In the genomic region with DNA sequence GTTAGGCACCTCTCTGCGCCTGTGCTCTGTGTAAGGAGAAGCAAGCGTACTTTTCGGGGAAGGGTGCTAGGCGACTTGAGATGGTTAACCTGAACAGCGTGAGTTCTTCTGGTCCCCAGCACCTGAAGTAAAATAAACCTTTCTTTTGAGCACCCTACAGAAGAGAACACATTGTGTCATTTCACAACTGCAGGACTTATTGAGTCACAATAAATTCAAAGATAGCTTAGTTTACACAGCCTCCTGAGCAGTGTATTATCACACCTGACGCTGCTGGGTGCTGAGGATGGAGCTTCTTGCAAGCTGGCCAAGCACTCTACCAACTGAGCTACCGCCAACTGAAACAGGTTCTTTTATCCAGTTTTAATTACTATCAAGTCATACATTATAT, we compare ENCODE assay signal across 8 mouse cellular contexts. TPM values are rescaled to one million over a fixed set of nuclear protein-coding genes. Genes with fewer than 3 reads are reported as not detected.
DNase-seq lines count a peak whose midpoint lies in the region; ATAC-seq and TF ChIP-seq lines count a peak whose summit lies in the region.

No protein-coding gene starts in this region.

- H3K4me3 ChIP-seq in kidney, embryonic 15.5 days (replicated peaks), result peak overlapping the region; percentile 88
- H3K4me3 ChIP-seq in embryonic facial prominence, embryonic 11.5 days (ENCODE audit: low read depth, low read length), result peak overlapping the region; percentile 68; the same call in 1 of the 2 replicates
- peak overlapping the region; percentile 97 for H3K4me3 ChIP-seq in hindbrain, postnatal 0 days (ENCODE audit: low read length)
- H3K4me3 ChIP-seq in midbrain, embryonic 16.5 days (ENCODE audit: low read depth, low read length), result peak overlapping the region; percentile 95

- no peaks in the 10 kb centered on the region for H3K27me3 ChIP-seq in kidney, embryonic 15.5 days
- no peaks in the 10 kb centered on the region for H3K27me3 ChIP-seq in embryonic facial prominence, embryonic 11.5 days (ENCODE audit: control insufficient read depth, insufficient read depth, low read length)
- no peaks in the 10 kb centered on the region for H3K27me3 ChIP-seq in hindbrain, postnatal 0 days (ENCODE audit: insufficient read depth, low read length)
- H3K27me3 ChIP-seq in midbrain, embryonic 16.5 days (ENCODE audit: control insufficient read depth, insufficient read depth, low read depth, low read length), result no peaks in the 10 kb centered on the region

- WGBS in kidney, embryonic 15.5 days, result 24% methylated on average over 7 of the region's 7 CpGs
- 26% methylated on average over 7 of the region's 7 CpGs for WGBS in embryonic facial prominence, embryonic 11.5 days
- 22% methylated on average over 7 of the region's 7 CpGs for WGBS in hindbrain, postnatal 0 days
- WGBS in midbrain, embryonic 16.5 days, result 24% methylated on average over 7 of the region's 7 CpGs

- TF ChIP-seq CTCF in hindbrain, postnatal 0 days (IDR thresholded peaks at IDR 0.05; ENCODE audit: low read depth), result no peak

- H3K9ac ChIP-seq in kidney, embryonic 15.5 days, result peak overlapping the region; percentile 88
- H3K9ac ChIP-seq in embryonic facial prominence, embryonic 11.5 days (replicated peaks; ENCODE audit: low read length), result peak overlapping the region; percentile 40
- peak overlapping the region; percentile 96; the same call in 1 of the 2 replicates for H3K9ac ChIP-seq in hindbrain, postnatal 0 days (replicated peaks; ENCODE audit: low read length)
- peak overlapping the region; percentile 94 for H3K9ac ChIP-seq in midbrain, embryonic 16.5 days (ENCODE audit: low read depth, low read length)

- no peaks in the 10 kb centered on the region for H3K9me3 ChIP-seq in kidney, embryonic 15.5 days (replicated peaks)
- H3K9me3 ChIP-seq in embryonic facial prominence, embryonic 11.5 days (replicated peaks; ENCODE audit: control insufficient read depth, low read length), result no peaks in the 10 kb centered on the region
- H3K9me3 ChIP-seq in hindbrain, postnatal 0 days (ENCODE audit: low read length), result no peaks in the 10 kb centered on the region
- no peaks in the 10 kb centered on the region for H3K9me3 ChIP-seq in midbrain, embryonic 16.5 days (replicated peaks; ENCODE audit: control insufficient read depth, low read length, poor library complexity, severe bottlenecking)

- H3K4me2 ChIP-seq in kidney, embryonic 15.5 days, result peak overlapping the region; percentile 71
- H3K4me2 ChIP-seq in embryonic facial prominence, embryonic 11.5 days (ENCODE audit: low read depth, low read length), result peak overlapping the region; percentile 14; the same call in 1 of the 2 replicates
- H3K4me2 ChIP-seq in hindbrain, postnatal 0 days (ENCODE audit: low read depth, low read length), result peak overlapping the region; percentile 91
- H3K4me2 ChIP-seq in midbrain, embryonic 16.5 days (ENCODE audit: low read length), result peak overlapping the region; percentile 65

- peak; percentile 27; the same call in 1 of the 2 replicates for ATAC-seq in kidney, embryonic 15.5 days (replicated peaks; ENCODE audit: low FRiP score)
- peak; percentile 49 for ATAC-seq in embryonic facial prominence, embryonic 11.5 days (replicated peaks; ENCODE audit: insufficient number of reproducible peaks, low FRiP score, low TSS enrichment, low read depth)
- ATAC-seq in hindbrain, postnatal 0 days, result no peak
- no peak; the same call in 1 of the 2 replicates for ATAC-seq in midbrain, embryonic 16.5 days

- peaks cover 25% of the 10 kb centered on the region for H3K4me1 ChIP-seq in kidney, embryonic 15.5 days
- H3K4me1 ChIP-seq in embryonic facial prominence, embryonic 11.5 days (ENCODE audit: control insufficient read depth, insufficient read depth, low read length), result no peaks in the 10 kb centered on the region
- 0 out of 2 replicates have a peak, but pooled peaks cover 15% of the 10 kb centered on the region for H3K4me1 ChIP-seq in hindbrain, postnatal 0 days (ENCODE audit: insufficient read depth, low read length)
- H3K4me1 ChIP-seq in midbrain, embryonic 16.5 days (ENCODE audit: control insufficient read depth, insufficient read depth, low read length), result peaks cover 22% of the 10 kb centered on the region

- H3K36me3 ChIP-seq in kidney, embryonic 15.5 days, result peaks cover 23% of the 10 kb centered on the region
- H3K36me3 ChIP-seq in embryonic facial prominence, embryonic 11.5 days (replicated peaks; ENCODE audit: control insufficient read depth, insufficient read depth, low read depth, low read length), result peaks cover 4% of the 10 kb centered on the region
- peaks cover 11% of the 10 kb centered on the region; the same call in 1 of the 2 replicates for H3K36me3 ChIP-seq in hindbrain, postnatal 0 days (ENCODE audit: insufficient read depth, low read length)
- peaks cover 9% of the 10 kb centered on the region for H3K36me3 ChIP-seq in midbrain, embryonic 16.5 days (ENCODE audit: control insufficient read depth, insufficient read depth, low read length)

- no peak for DNase-seq in kidney, adult 8-10 months
- no peak for DNase-seq in embryonic facial prominence, embryonic 11.5 days (ENCODE audit: low spot score)
- DNase-seq in hindbrain, postnatal 0 days (ENCODE audit: low spot score), result no peak
- no peak for DNase-seq in ovary, postnatal 10 days (ENCODE audit: low spot score)
- DNase-seq in urinary bladder, postnatal 25 days (ENCODE audit: low spot score), result no peak
- DNase-seq in adrenal gland, postnatal 4 days (ENCODE audit: low spot score in 2 of 2), result no peak

- peak overlapping the region; percentile 49 for H3K27ac ChIP-seq in kidney, embryonic 15.5 days
- H3K27ac ChIP-seq in embryonic facial prominence, embryonic 11.5 days (replicated peaks; ENCODE audit: low read depth, low read length), result 0 out of 2 replicates have a peak overlapping the region, but pooled peaks have one; percentile 0
- peak overlapping the region; percentile 84 for H3K27ac ChIP-seq in hindbrain, postnatal 0 days
- H3K27ac ChIP-seq in midbrain, embryonic 16.5 days (ENCODE audit: low read length), result peak overlapping the region; percentile 81

RNA-seq across cellular contexts. Expression of gene Tmed4, which starts 0.4 kb away (rescaled TPM):
- polyA plus RNA-seq in kidney, embryonic 15.5 days (2015; fragmentation: Nextera tagmentation; extraction: Ambion mirVana), result 130 and 133 TPM in 2 replicates
- 131 and 135 TPM in 2 replicates for polyA plus RNA-seq in embryonic facial prominence, embryonic 11.5 days (2014; fragmentation: Nextera tagmentation; extraction: Ambion mirVana)
- total RNA-seq in hindbrain, postnatal 0 days (2014; rRNA removed), result 82.0 and 95.4 TPM in 2 replicates
- polyA plus RNA-seq in hindbrain, postnatal 0 days (2015; fragmentation: Nextera tagmentation; extraction: Ambion mirVana), result 103 and 114 TPM in 2 replicates
- polyA plus RNA-seq in midbrain, embryonic 16.5 days (2015; fragmentation: Nextera tagmentation; extraction: Ambion mirVana), result 115 and 118 TPM in 2 replicates
- total RNA-seq in adrenal gland, postnatal 4 days (2021), result 100 to 1,000 TPM; 105 to 112 TPM

RNA-seq across cellular contexts. Expression of gene Ddx56, which starts 7.5 kb away (rescaled TPM):
- 93.1 and 101 TPM in 2 replicates for polyA plus RNA-seq in kidney, embryonic 15.5 days (2015; fragmentation: Nextera tagmentation; extraction: Ambion mirVana)
- polyA plus RNA-seq in embryonic facial prominence, embryonic 11.5 days (2014; fragmentation: Nextera tagmentation; extraction: Ambion mirVana), result 109 and 112 TPM in 2 replicates
- total RNA-seq in hindbrain, postnatal 0 days (2014; rRNA removed), result 76.7 and 79.4 TPM in 2 replicates
- polyA plus RNA-seq in hindbrain, postnatal 0 days (2015; fragmentation: Nextera tagmentation; extraction: Ambion mirVana), result 65.6 and 69.0 TPM in 2 replicates
- 68.9 and 70.1 TPM in 2 replicates for polyA plus RNA-seq in midbrain, embryonic 16.5 days (2015; fragmentation: Nextera tagmentation; extraction: Ambion mirVana)
- total RNA-seq in adrenal gland, postnatal 4 days (2021), result 10 to 100 TPM; 69.1 to 70.1 TPM

RNA-seq across cellular contexts. Expression of gene Ogdh, which starts 16.3 kb away (rescaled TPM):
- 116 and 131 TPM in 2 replicates for polyA plus RNA-seq in kidney, embryonic 15.5 days (2015; fragmentation: Nextera tagmentation; extraction: Ambion mirVana)
- 75.3 and 82.5 TPM in 2 replicates for polyA plus RNA-seq in embryonic facial prominence, embryonic 11.5 days (2014; fragmentation: Nextera tagmentation; extraction: Ambion mirVana)
- 139 TPM in 2 replicates for total RNA-seq in hindbrain, postnatal 0 days (2014; rRNA removed)
- 139 and 151 TPM in 2 replicates for polyA plus RNA-seq in hindbrain, postnatal 0 days (2015; fragmentation: Nextera tagmentation; extraction: Ambion mirVana)
- 125 and 127 TPM in 2 replicates for polyA plus RNA-seq in midbrain, embryonic 16.5 days (2015; fragmentation: Nextera tagmentation; extraction: Ambion mirVana)
- 100 to 1,000 TPM; 315 to 321 TPM for total RNA-seq in adrenal gland, postnatal 4 days (2021)

RNA-seq across cellular contexts. Expression of gene Npc1l1, which starts 45.1 kb away (rescaled TPM):
- 0.06 TPM in 1 of 2 replicates, not detected in the other for polyA plus RNA-seq in kidney, embryonic 15.5 days (2015; fragmentation: Nextera tagmentation; extraction: Ambion mirVana)
- polyA plus RNA-seq in embryonic facial prominence, embryonic 11.5 days (2014; fragmentation: Nextera tagmentation; extraction: Ambion mirVana), result not detected in 2 replicates
- total RNA-seq in hindbrain, postnatal 0 days (2014; rRNA removed), result 0.05 and 0.07 TPM in 2 replicates
- polyA plus RNA-seq in hindbrain, postnatal 0 days (2015; fragmentation: Nextera tagmentation; extraction: Ambion mirVana), result 0.04 and 0.08 TPM in 2 replicates
- 0.08 and 0.14 TPM in 2 replicates for polyA plus RNA-seq in midbrain, embryonic 16.5 days (2015; fragmentation: Nextera tagmentation; extraction: Ambion mirVana)
- under 1 TPM in 1 of 2 experiments, not detected in 1; 0.06 TPM for total RNA-seq in adrenal gland, postnatal 4 days (2021)

Comparison
In these comparisons a context has a peak if more than half of its experiments do, and no peak if none do; other contexts are left out.
1. ATAC-seq: peak in kidney, embryonic 15.5 days (single experiment) and embryonic facial prominence, embryonic 11.5 days (single experiment); none in hindbrain, postnatal 0 days (single experiment) and midbrain, embryonic 16.5 days (single experiment).
2. H3K27ac ChIP-seq: peak in every context shown above with its lines; median percentile 84 in hindbrain, postnatal 0 days; 81 in midbrain, embryonic 16.5 days; 49 in kidney, embryonic 15.5 days; 0 in embryonic facial prominence, embryonic 11.5 days.
3. H3K4me2 ChIP-seq: peak in every context shown above with its lines; median percentile 91 in hindbrain, postnatal 0 days; 71 in kidney, embryonic 15.5 days; 65 in midbrain, embryonic 16.5 days; 14 in embryonic facial prominence, embryonic 11.5 days.
4. H3K9ac ChIP-seq: peak in every context shown above with its lines; median percentile 96 in hindbrain, postnatal 0 days; 94 in midbrain, embryonic 16.5 days; 88 in kidney, embryonic 15.5 days; 40 in embryonic facial prominence, embryonic 11.5 days.
5. Peak in every context shown above with its lines, with median percentiles within 50 percentile points of each other: H3K4me3 ChIP-seq.